Mouse (Mus musculus) kidney, embryonic 16.5 days (tissue): Measurements from ENCODE around the gene Taar3. TPM values are rescaled to one million over a fixed set of nuclear protein-coding genes. Genes with fewer than 3 reads are reported as not detected.

Experiments used
- ATAC-seq: fragments of 200-750 bp; cut with Nextera tagmentation; 2 replicates; pipeline ENCODE4 v1.8.0; 2017; ENCODE audit warnings: moderate TSS enrichment; ENCODE audit not compliant: low FRiP score, low TSS enrichment
- H3K27ac ChIP-seq: fragments of 300-500 bp; sonication (generic); 2 replicates; pipeline ENCODE4 v1.5.1; 2014; ENCODE audit warnings: low read length
- H3K27me3 ChIP-seq: fragments of 300-500 bp; sonication (generic); 2 replicates; pipeline ENCODE4 v1.6.1; 2014; ENCODE audit warnings: low read length, control low read depth, mixed read lengths; ENCODE audit not compliant: insufficient read depth
- H3K36me3 ChIP-seq: fragments of 300-500 bp; sonication (generic); 2 replicates; pipeline ENCODE4 v1.6.1; 2014; ENCODE audit warnings: low read length, control low read depth, mixed read lengths; ENCODE audit not compliant: insufficient read depth
- H3K4me1 ChIP-seq: fragments of 300-500 bp; sonication (generic); 2 replicates; pipeline ENCODE4 v1.6.1; 2014; ENCODE audit warnings: low read length, control low read depth, mixed read lengths; ENCODE audit not compliant: insufficient read depth
- H3K4me2 ChIP-seq: fragments of 300-500 bp; sonication (generic); replicated peaks from 2 replicates; pipeline ENCODE4 v1.6.1; 2014; ENCODE audit warnings: low read depth, low read length
- H3K4me3 ChIP-seq: fragments of 300-500 bp; sonication (generic); 2 replicates; pipeline ENCODE4 v1.5.1; 2014; ENCODE audit warnings: mild to moderate bottlenecking, low read length
- H3K9ac ChIP-seq: fragments of 300-500 bp; sonication (generic); replicated peaks from 2 replicates; pipeline ENCODE4 v1.6.1; 2014; ENCODE audit warnings: low read length
- H3K9me3 ChIP-seq: fragments of 300-500 bp; sonication (generic); 2 replicates; pipeline ENCODE4 v1.6.1; 2016; ENCODE audit warnings: low read length, control low read depth
- WGBS: fragments of 180-500 bp; shearing (Covaris S2); extraction: QIAGEN DNeasy Blood & Tissue Kit; methylation state at CpG from one replicate; pipeline ENCODE4 v1.1.7; 2014; 5-methylcytosine and 5-hydroxymethylcytosine counted together
- polyA plus RNA-seq: library from polyadenylated mRNA; unstranded; fragments of >200 nt; fragmentation: Nextera tagmentation; extraction: Ambion mirVana; gene quantifications from 2 replicates; pipeline ENCODE4 v1.2.1, GENCODE M21; 2015

Gene Taar3
- polyA plus RNA-seq, 1 experiment from 2014 or later = not detected

DNA sequence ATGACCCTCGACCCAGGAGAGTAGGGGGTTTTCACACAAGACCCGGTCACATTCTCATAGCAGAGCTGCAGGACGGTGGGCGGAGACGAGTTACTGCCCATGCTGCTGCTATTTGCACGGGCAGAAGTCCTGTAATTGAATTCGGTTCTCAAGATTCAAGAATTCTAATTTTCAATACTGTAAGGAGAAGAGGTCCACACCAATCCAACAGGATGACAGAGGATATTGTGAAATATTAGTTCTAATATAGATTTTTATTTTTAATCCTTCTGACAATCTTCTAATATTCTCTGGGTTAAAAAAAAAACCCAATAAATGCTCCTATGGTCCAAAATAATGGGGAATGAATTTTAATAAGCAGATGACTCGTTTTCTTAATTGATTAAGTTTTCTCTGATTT lies 36.2 kb downstream of the Taar3 start, which contains the start of gene Taar6:
TSS of gene Taar6 (minus strand) at position 101 of the 400 bp plus-strand sequence.
- Histone ChIP-seq H3K27ac (no peak within 1 kb of the TSS), H3K4me1 (0 out of 2 replicates have a peak, but pooled peaks cover 3% of the 10 kb centered on the region), H3K9me3 (no peaks in the 10 kb centered on the region), H3K36me3 (no peaks in the 10 kb centered on the region), H3K27me3 (no peaks in the 10 kb centered on the region), H3K4me3 (no peak within 1 kb of the TSS), H3K9ac (no peak within 1 kb of the TSS), H3K4me2 (no peak within 1 kb of the TSS)
- 67% methylated on average over 8 of the region's 8 CpGs for WGBS
- no peak for ATAC-seq

- ATAC-seq = no peak
- H3K4me2 ChIP-seq = no peak overlapping the region
- 0 out of 2 replicates have a peak, but pooled peaks cover 3% of the 10 kb centered on the region for H3K4me1 ChIP-seq
- 79% methylated on average over 5 of the region's 5 CpGs for WGBS
- H3K27ac ChIP-seq = no peak overlapping the region
- no peaks in the 10 kb centered on the region for H3K36me3 ChIP-seq
- no peak overlapping the region for H3K9ac ChIP-seq
- no peaks in the 10 kb centered on the region for H3K9me3 ChIP-seq
- no peak overlapping the region for H3K4me3 ChIP-seq
- no peaks in the 10 kb centered on the region for H3K27me3 ChIP-seq
Measured at GRCm38 (mm10) chr10:23986419-23986818, 37.1 kb downstream of the Taar3 start.

GRCm38 (mm10) chr10:23993381-23993780 lies 44.0 kb downstream of the Taar3 start, which contains the start of gene Taar7a:
Gene Taar7a, minus strand, starts transcription at chr10:23993481.
- no peak within 1 kb of the TSS for H3K4me2 ChIP-seq
- no peaks in the 10 kb centered on the region for H3K27me3 ChIP-seq
- no peaks in the 10 kb centered on the region for H3K9me3 ChIP-seq
- 89% methylated on average over 3 of the region's 3 CpGs for WGBS
- no peak within 1 kb of the TSS for H3K27ac ChIP-seq
- H3K4me3 ChIP-seq = no peak within 1 kb of the TSS
- H3K9ac ChIP-seq = no peak within 1 kb of the TSS
- H3K4me1 ChIP-seq = no peaks in the 10 kb centered on the region
- H3K36me3 ChIP-seq = no peaks in the 10 kb centered on the region
- no peak for ATAC-seq

- no peaks in the 10 kb centered on the region for H3K27me3 ChIP-seq
- H3K9me3 ChIP-seq = no peaks in the 10 kb centered on the region
- ATAC-seq = no peak
- no peak within 1 kb of the TSS for H3K9ac ChIP-seq
- H3K27ac ChIP-seq = no peak within 1 kb of the TSS
- no peak within 1 kb of the TSS for H3K4me3 ChIP-seq
- H3K36me3 ChIP-seq = no peaks in the 10 kb centered on the region
- H3K4me1 ChIP-seq = no peaks in the 10 kb centered on the region
- WGBS = 89% methylated on average over 1 of the region's 1 CpGs
- H3K4me2 ChIP-seq = no peak within 1 kb of the TSS
Measured at GRCm38 (mm10) chr10:23999639-24000038, 50.3 kb downstream of the Taar3 start, which contains the start of gene Taar7b. Gene Taar7b, plus strand, starts transcription at chr10:23999939.

Other genes starting within 250 kb of the Taar3 start
- gene Rps12, start 162.3 kb upstream of the Taar3 start, polyA plus RNA-seq = 128 and 147 TPM in 2 replicates
- gene Slc18b1, start 152.6 kb upstream of the Taar3 start, polyA plus RNA-seq = 18.0 and 20.7 TPM in 2 replicates
- 0.13 and 0.14 TPM in 2 replicates for gene Vnn3, start 98.1 kb upstream of the Taar3 start, polyA plus RNA-seq
- gene Vnn1, start 54.9 kb upstream of the Taar3 start, polyA plus RNA-seq = 4.2 and 4.5 TPM in 2 replicates
- not detected in 2 replicates for gene Taar1, start 29.2 kb upstream of the Taar3 start, polyA plus RNA-seq
- not detected in 2 replicates for gene Taar2, start 11.0 kb upstream of the Taar3 start, polyA plus RNA-seq
- gene Taar4, start 10.9 kb downstream of the Taar3 start, polyA plus RNA-seq = not detected in 2 replicates
- gene Taar5, start 21.1 kb downstream of the Taar3 start, polyA plus RNA-seq = 0.26 TPM in 1 of 2 replicates, not detected in the other
- gene Taar6, start 36.1 kb downstream of the Taar3 start, polyA plus RNA-seq = not detected in 2 replicates
- not detected in 2 replicates for gene Taar7a, start 43.9 kb downstream of the Taar3 start, polyA plus RNA-seq
- gene Taar7b, start 50.4 kb downstream of the Taar3 start, polyA plus RNA-seq = not detected in 2 replicates
- gene Taar7d, start 77.7 kb downstream of the Taar3 start, polyA plus RNA-seq = not detected in 2 replicates
- not detected in 2 replicates for gene Taar7e, start 88.1 kb downstream of the Taar3 start, polyA plus RNA-seq
- gene Taar7f, start 100.0 kb downstream of the Taar3 start, polyA plus RNA-seq = not detected in 2 replicates
- not detected in 2 replicates for gene Taar8a, start 126.9 kb downstream of the Taar3 start, polyA plus RNA-seq
- not detected in 2 replicates for gene Taar8b, start 142.7 kb downstream of the Taar3 start, polyA plus RNA-seq
- gene Taar8c, start 152.4 kb downstream of the Taar3 start, polyA plus RNA-seq = not detected in 2 replicates
- not detected in 2 replicates for gene Taar9, start 160.0 kb downstream of the Taar3 start, polyA plus RNA-seq
- gene Stx7, start 199.7 kb downstream of the Taar3 start, polyA plus RNA-seq = 127 and 146 TPM in 2 replicates